Mouse (Mus musculus): ENCODE data around the gene Ptprg. TPM values are rescaled to one million over a fixed set of nuclear protein-coding genes. Genes with fewer than 3 reads are reported as not detected.
A peak's percentile ranks its signal among the peaks of the same experiment; 100 is the strongest.

Gene Ptprg
- polyA plus RNA-seq, 1 experiment, result 48.6 TPM

DNA sequence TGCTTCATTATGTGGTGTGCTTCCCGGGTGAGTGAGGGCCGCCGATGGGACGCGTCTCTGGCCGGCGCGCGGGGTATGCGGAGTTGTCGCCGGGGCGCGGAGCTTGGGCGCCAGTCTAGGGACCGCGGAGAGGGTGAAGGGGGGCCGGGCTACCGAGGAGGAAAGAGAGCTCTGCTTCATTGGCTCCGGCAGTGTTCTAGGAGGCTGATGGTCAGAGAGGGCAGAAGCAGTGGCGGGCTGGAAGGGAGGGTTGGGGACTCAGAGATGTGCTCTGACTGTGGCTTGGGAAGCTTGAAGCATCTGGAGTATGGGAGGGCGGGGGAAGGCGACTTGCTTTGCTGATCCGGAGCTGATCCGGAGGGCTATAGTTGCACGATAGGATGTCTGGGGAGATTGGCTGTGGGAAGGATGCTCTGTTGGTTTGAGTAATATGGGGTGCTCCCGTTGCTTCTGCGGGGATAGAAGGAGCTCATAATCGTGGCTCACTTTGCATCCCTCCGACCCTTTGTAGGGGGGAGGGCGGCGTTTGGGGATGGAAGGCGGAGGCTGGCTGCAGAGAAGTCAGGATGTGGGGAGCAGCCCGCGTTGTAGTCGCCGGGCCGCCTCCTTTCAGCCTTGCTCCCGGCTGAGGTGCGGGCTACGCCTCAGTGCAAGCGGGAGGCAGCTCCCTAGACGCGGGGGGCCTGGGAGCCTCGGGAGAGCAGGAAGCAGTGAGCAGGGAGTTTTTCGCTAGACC lies 1.1 kb downstream of the Ptprg start:
- peak; percentile 77 for DNase-seq (ENCODE audit: low read depth)
- TF ChIP-seq POLR2A (IDR thresholded peaks at IDR 0.05; ENCODE audit: borderline replicate concordance, extremely low read depth, insufficient read depth, insufficient read length, poor library complexity, severe bottlenecking) (0 out of 2 replicates have a peak, but pooled peaks have one; percentile 6), CTCF (IDR thresholded peaks at IDR 0.05; ENCODE audit: borderline replicate concordance, extremely low read depth, insufficient read depth, insufficient read length) (no peak)

DNA sequence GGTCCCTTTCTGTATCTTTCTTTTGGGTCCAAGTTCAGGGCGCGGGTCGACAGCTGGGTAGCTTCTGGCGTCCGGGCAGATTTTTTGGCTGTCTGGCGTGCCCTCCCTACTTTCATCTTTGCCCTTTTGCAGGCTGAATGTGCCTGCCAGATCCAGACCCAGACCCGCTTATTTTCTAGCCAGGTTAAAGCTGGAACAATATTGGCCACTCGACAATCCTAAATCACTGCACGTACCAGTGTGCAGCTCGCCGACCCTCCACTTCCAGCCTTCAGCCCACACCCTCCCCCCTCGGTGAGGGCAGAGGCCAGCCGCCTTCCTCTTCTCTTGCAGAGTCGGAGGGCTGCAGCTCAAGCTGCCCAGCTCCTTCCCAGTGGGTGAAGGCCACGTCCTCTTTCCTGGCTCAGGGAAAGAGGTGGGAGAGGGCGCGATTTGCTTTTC lies 1.7 kb downstream of the Ptprg start:
- DNase-seq (ENCODE audit: low read depth), result peak; percentile 61
- TF ChIP-seq CTCF (IDR thresholded peaks at IDR 0.05; ENCODE audit: borderline replicate concordance, extremely low read depth, insufficient read depth, insufficient read length) (no peak), POLR2A (IDR thresholded peaks at IDR 0.05; ENCODE audit: borderline replicate concordance, extremely low read depth, insufficient read depth, insufficient read length, poor library complexity, severe bottlenecking) (no peak)

DNA sequence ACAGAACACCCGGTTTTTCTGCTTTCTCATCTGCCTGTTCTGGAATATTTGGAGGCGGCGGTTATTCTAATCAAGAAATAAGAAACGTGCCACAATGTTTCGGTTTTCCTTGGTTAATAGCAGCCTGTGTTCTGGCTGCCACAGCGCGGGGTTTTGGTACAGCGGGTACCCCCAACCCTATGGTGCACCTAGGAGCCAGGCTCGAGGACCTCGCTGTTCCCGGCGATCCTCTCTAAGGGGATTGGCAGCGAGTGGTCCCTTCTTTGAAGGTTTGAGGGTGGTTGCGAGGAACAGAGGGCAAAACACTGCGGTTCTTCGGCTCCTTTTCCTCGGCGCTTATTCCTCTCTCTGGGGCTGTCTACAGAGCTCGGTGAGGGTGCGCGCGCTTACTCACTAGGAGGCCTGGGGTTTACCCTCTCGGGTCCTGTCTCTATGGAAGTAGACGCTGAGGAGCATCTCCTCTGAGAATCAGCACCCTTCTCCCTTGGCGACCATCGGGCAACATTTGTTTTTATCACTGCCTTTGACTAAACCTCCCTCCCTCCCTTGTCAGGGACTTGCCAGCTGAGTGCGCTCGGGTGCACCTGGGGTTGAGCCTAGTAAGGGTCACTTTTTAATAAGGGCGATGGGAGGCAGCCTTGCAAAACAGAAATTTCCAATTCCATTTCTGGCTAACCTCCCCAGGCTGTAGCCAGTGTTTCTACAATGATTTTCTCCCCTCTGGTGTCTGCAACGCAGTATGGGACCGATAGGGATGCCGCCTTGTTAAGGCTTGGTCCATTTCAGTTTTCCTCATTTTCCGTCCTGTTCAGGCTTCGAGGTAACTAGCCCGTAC lies 2.4 kb downstream of the Ptprg start:
- no peak for TF ChIP-seq POLR2A (IDR thresholded peaks at IDR 0.05; ENCODE audit: borderline replicate concordance, extremely low read depth, insufficient read depth, insufficient read length, poor library complexity, severe bottlenecking)
- TF ChIP-seq CTCF (IDR thresholded peaks at IDR 0.05; ENCODE audit: borderline replicate concordance, extremely low read depth, insufficient read depth, insufficient read length), result no peak
- DNase-seq (ENCODE audit: low read depth), result peak; percentile 65

DNA sequence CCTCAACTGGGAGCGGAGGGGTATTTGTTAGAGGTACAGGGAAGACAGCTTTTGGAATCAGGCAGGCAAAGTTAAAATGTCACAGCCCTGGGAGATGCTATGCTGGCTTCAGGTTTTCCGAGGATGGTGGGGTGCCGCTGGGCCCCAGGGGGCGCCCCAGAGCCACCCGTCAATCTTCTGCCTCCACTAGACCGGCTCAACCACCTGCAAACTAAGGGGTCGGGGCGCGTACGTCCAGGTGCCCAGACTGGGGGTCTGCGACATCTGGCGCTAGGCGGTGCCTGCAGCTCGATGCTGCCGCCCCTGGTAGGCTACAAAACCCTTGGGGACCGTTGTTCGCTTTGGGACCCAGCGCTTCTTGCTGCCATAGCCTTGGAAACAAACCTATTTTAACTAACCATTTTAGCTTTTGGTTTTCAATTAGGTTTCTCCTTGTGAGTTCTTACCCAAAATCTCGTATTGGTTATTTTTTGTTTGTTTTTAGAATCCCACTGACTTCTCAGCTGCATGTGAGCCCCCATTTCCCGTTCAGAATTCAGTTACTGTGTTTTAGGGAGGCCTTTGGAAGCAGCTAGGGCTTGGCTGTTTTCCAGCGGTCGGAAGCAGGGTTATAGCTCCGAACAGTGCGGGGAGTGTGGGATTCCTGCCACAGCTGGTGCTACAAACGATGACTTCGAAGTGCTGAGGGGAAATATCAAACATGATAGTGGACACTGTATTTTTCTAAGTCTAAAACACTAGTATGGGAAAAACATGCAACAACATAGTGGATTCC lies 3.2 kb downstream of the Ptprg start:
- TF ChIP-seq CTCF (IDR thresholded peaks at IDR 0.05; ENCODE audit: borderline replicate concordance, extremely low read depth, insufficient read depth, insufficient read length) (peak; percentile 51; the same call in 1 of the 2 replicates), POLR2A (IDR thresholded peaks at IDR 0.05; ENCODE audit: borderline replicate concordance, extremely low read depth, insufficient read depth, insufficient read length, poor library complexity, severe bottlenecking) (no peak)
- peak; percentile 85 for DNase-seq (ENCODE audit: low read depth)

DNA sequence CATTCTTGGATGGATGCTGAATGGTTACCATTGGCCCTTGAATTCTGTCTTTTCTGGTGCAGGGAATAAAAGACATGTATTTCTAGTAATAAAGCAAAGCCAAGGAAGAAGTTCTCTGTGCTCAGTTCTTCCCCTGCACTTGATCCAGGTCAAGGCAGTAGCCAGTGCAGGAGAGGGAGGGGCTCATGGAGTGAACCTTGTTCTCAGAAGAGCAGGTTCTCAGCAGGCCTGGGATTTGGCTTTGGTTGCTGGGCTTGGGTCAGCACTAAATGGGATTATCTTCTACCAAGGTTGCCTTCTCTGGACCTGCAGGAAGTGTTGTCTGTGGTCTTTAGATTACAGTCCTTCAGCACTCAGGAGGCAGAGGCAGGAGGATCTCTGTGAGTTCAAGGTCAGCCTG lies 5.2 kb downstream of the Ptprg start:
- TF ChIP-seq POLR2A (IDR thresholded peaks at IDR 0.05; ENCODE audit: borderline replicate concordance, extremely low read depth, insufficient read depth, insufficient read length, poor library complexity, severe bottlenecking), result no peak
- TF ChIP-seq CTCF (IDR thresholded peaks at IDR 0.05; ENCODE audit: borderline replicate concordance, extremely low read depth, insufficient read depth, insufficient read length), result no peak
- no peak for DNase-seq (ENCODE audit: low read depth)

DNA sequence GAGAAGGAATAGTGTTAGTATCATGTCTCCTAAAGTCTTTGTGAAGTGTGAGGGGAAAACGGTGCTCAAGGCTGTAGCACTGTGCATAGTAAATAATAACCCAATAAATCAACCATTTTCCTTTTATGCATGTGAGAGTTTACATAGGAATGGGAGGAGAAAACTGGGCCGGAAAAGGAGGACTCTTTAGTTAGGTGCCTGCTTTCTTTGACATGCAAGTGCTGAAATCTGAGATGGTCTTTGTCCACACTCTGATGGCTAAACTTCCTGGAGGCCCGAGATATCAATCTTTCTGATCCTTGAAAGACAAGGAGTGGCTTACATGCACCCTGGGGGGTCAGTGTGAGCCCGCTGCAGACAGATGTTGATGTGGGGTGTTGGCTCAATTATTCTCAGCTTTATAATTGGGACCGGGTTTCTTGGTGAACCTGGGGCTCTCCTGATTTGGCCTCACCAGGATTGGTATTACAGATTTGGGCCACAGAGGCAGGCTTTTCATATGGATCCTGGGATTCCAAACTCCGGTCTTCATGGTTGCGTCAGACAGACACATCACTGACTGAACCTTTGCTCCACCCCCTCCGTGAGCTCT lies 7.4 kb downstream of the Ptprg start:
- no peak for DNase-seq (ENCODE audit: low read depth)
- TF ChIP-seq POLR2A (IDR thresholded peaks at IDR 0.05; ENCODE audit: borderline replicate concordance, extremely low read depth, insufficient read depth, insufficient read length, poor library complexity, severe bottlenecking) (no peak), CTCF (IDR thresholded peaks at IDR 0.05; ENCODE audit: borderline replicate concordance, extremely low read depth, insufficient read depth, insufficient read length) (no peak)

DNA sequence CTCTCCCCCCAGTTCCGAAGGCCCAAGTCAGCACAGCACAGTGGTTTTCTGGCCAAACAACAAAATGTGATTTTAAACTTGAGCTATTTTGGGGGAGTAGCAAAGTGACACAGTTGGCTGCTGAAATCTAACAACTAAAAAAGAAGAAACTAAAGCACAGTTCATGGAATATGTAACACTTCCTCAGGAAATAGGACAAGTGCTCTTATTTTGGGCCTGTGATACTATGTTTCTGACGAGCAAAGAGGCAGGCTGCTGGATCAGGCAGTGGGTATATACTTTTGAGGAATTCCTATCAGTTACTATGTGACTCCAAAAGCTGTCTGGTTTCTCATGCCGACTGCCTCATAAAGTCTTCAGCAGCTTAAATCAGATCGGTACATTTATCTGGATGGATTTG lies 8.1 kb downstream of the Ptprg start:
- DNase-seq (ENCODE audit: low read depth), result no peak
- TF ChIP-seq CTCF (IDR thresholded peaks at IDR 0.05; ENCODE audit: borderline replicate concordance, extremely low read depth, insufficient read depth, insufficient read length), result no peak
- TF ChIP-seq POLR2A (IDR thresholded peaks at IDR 0.05; ENCODE audit: borderline replicate concordance, extremely low read depth, insufficient read depth, insufficient read length, poor library complexity, severe bottlenecking), result no peak

DNA sequence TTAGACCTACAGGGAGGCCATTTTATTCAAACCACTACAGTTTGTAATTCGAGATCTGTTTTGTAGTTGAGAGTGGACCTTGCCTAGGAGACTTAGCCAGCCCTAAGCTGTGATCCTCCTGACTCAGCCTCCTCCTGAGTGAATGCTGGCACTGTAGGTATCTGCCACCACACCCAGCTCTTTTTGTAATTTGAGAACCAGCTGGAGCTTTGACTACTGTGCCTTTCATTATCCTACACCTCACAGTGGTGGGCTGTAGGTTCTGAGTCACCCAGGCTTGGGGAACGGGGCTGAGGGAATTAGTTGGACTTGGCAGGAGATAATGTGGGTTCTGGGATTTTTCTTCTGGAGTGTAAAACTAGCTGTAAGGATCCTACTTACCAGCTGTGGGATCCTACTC lies 9.5 kb downstream of the Ptprg start:
- no peak for DNase-seq (ENCODE audit: low read depth)
- TF ChIP-seq CTCF (IDR thresholded peaks at IDR 0.05; ENCODE audit: borderline replicate concordance, extremely low read depth, insufficient read depth, insufficient read length), result no peak
- no peak for TF ChIP-seq POLR2A (IDR thresholded peaks at IDR 0.05; ENCODE audit: borderline replicate concordance, extremely low read depth, insufficient read depth, insufficient read length, poor library complexity, severe bottlenecking)

DNA sequence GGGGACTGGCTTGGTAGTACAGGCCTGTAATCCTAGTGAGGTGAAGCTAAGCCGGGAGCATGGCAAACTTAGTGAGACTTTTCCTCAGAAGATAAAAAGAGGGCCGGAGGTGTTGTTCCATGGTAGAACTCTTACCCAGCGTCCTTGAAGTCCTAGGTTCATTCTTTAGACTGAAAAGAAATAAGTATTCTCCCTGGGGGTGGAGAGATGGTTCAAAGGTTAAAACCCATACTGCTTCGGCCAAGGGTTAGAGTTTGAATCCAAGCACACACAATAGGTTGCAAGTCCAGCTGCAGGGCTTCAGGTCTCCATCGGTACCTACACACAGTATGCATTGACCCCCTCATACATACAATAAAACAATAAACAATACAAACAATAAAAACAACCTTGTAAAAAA lies 10.3 kb downstream of the Ptprg start:
- TF ChIP-seq POLR2A (IDR thresholded peaks at IDR 0.05; ENCODE audit: borderline replicate concordance, extremely low read depth, insufficient read depth, insufficient read length, poor library complexity, severe bottlenecking) (no peak), CTCF (IDR thresholded peaks at IDR 0.05; ENCODE audit: borderline replicate concordance, extremely low read depth, insufficient read depth, insufficient read length) (no peak)
- DNase-seq (ENCODE audit: low read depth), result no peak

DNA sequence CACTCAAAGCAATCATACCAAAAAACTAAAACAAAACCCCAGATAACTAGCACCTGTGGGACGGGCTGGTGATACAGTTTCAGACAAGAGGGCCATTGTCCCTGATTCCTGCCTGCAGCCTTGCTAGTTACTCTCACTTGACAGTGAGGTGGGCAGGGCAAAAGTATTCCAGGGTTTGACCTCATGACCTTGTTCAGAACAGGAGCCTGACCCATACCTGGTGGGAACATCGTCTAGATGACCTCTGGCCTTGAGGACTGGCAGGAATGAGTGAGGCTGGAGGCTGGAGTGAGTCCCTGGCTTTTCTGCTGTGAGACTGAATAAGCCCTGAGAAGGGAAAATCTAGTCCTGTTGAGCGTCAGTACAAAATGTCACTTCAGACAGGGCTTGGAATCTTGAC lies 11.1 kb downstream of the Ptprg start:
- TF ChIP-seq CTCF (IDR thresholded peaks at IDR 0.05; ENCODE audit: borderline replicate concordance, extremely low read depth, insufficient read depth, insufficient read length) (no peak), POLR2A (IDR thresholded peaks at IDR 0.05; ENCODE audit: borderline replicate concordance, extremely low read depth, insufficient read depth, insufficient read length, poor library complexity, severe bottlenecking) (no peak)
- DNase-seq (ENCODE audit: low read depth), result no peak
